Mouse (Mus musculus) CH12.LX (cell line): ENCODE measurements at regions not wholly inside any gene's neighbourhood (a gene's known extent, or its start where the extent isn't known, plus 50 kb on each side); places are given as distances from the start of the nearest gene placed in this dataset.

ENCODE experiments used
- DNase-seq: peaks from one replicate; pipeline ENCODE4 v3.0.0-alpha.2; 2013; ENCODE audit errors: extremely low read depth
- H3K27ac ChIP-seq: 2 replicates; pipeline ENCODE4 v1.5.1; 2012; ENCODE audit warnings: low read depth, mild to moderate bottlenecking, control low read depth, moderate library complexity; ENCODE audit not compliant: insufficient read depth
- H3K27me3 ChIP-seq: replicated peaks from 2 replicates; pipeline ENCODE3; 2012; ENCODE audit warnings: inconsistent platforms
- H3K36me3 ChIP-seq, 2 experiments: replicated peaks in 1 of 2; 2 replicates each; pipeline versions ENCODE3 to v1.6.1; 2012; ENCODE audit warnings: inconsistent platforms in 1 of 2, low read length in 1 of 2, mild to moderate bottlenecking in 1 of 2, mixed read lengths in 1 of 2, moderate library complexity in 1 of 2; ENCODE audit not compliant: control insufficient read depth in 1 of 2, insufficient read depth in 1 of 2
- H3K4me1 ChIP-seq, 2 experiments: 2 replicates each; pipeline ENCODE4 v1.6.1; 2012; ENCODE audit warnings: inconsistent platforms in 1 of 2, moderate library complexity in 1 of 2; ENCODE audit not compliant: insufficient read depth in 2 of 2, control insufficient read depth in 1 of 2
- H3K4me2 ChIP-seq: 2 replicates; pipeline ENCODE4 v1.6.1; 2012; ENCODE audit warnings: low read depth, mild to moderate bottlenecking, control low read depth; ENCODE audit not compliant: poor library complexity, insufficient read depth, severe bottlenecking
- H3K4me3 ChIP-seq, 3 experiments: fragments of 150-350 bp in 1 of 3; sonication (generic) in 1 of 3; replicated peaks in 1 of 3; 2 replicates each; pipeline versions ENCODE3 to v1.5.1; 2011 to 2012; ENCODE audit warnings: low read depth in 2 of 3, low read length in 2 of 3, mild to moderate bottlenecking in 2 of 3, moderate library complexity in 2 of 3, control low read depth in 1 of 3, improper control_type of control experiment in 1 of 3, inconsistent platforms in 1 of 3, mixed read lengths in 1 of 3; ENCODE audit not compliant: poor library complexity in 1 of 3
- H3K79me2 ChIP-seq: replicated peaks from 2 replicates; pipeline ENCODE4 v1.6.1; 2012; ENCODE audit warnings: mild to moderate bottlenecking, moderate library complexity; ENCODE audit not compliant: control insufficient read depth, poor library complexity, insufficient read depth, severe bottlenecking; ENCODE audit errors: extremely low read depth
- H3K9ac ChIP-seq: 2 replicates; pipeline ENCODE4 v1.6.1; 2012; ENCODE audit warnings: low read depth, mild to moderate bottlenecking, control low read depth, moderate library complexity; ENCODE audit not compliant: insufficient read depth
- H3K9me3 ChIP-seq: replicated peaks from 2 replicates; pipeline ENCODE3; 2012; ENCODE audit warnings: low read length, inconsistent platforms, mixed read lengths
- BHLHE40 ChIP-seq: IDR thresholded peaks from 2 replicates; pipeline ENCODE4 v1.6.1; 2011; ENCODE audit warnings: mild to moderate bottlenecking, low read depth, low read length, improper control_type of control experiment
- CHD1 ChIP-seq: IDR thresholded peaks from 2 replicates; pipeline ENCODE4 v1.6.1; 2012; ENCODE audit warnings: low read depth, low read length, improper control_type of control experiment, inconsistent platforms
- CHD2 ChIP-seq: IDR thresholded peaks from 2 replicates; pipeline ENCODE4 v1.6.1; 2011; ENCODE audit warnings: low read length, improper control_type of control experiment
- CTCF ChIP-seq, 2 experiments: IDR thresholded peaks in 1 of 2; conservative IDR thresholded peaks in 1 of 2; 2 replicates each; pipeline ENCODE4 v1.5.1; 2011 to 2012; ENCODE audit warnings: low read depth in 2 of 2, low read length in 2 of 2, improper control_type of control experiment in 1 of 2, inconsistent platforms in 1 of 2, mild to moderate bottlenecking in 1 of 2, moderate library complexity in 1 of 2
- HCFC1 ChIP-seq: IDR thresholded peaks from 2 replicates; pipeline ENCODE4 v1.6.1; 2012; ENCODE audit warnings: low read depth, mild to moderate bottlenecking, inconsistent platforms, low read length, improper control_type of control experiment
- JUN ChIP-seq: IDR thresholded peaks from 2 replicates; pipeline ENCODE4 v1.6.1; 2011; ENCODE audit warnings: low read depth, mild to moderate bottlenecking, low read length, improper control_type of control experiment, moderate library complexity; ENCODE audit not compliant: insufficient read depth
- JUND ChIP-seq: conservative IDR thresholded peaks from 2 replicates; pipeline ENCODE4 v1.6.1; 2011; ENCODE audit warnings: low read depth, low read length, improper control_type of control experiment
- MAFK ChIP-seq: IDR thresholded peaks from 2 replicates; pipeline ENCODE4 v1.6.1; 2011; ENCODE audit warnings: low read length, improper control_type of control experiment; ENCODE audit not compliant: insufficient replicate concordance
- MAX ChIP-seq: IDR thresholded peaks from 2 replicates; pipeline ENCODE4 v1.6.1; 2011; ENCODE audit warnings: low read length, improper control_type of control experiment
- MAZ ChIP-seq: IDR thresholded peaks from 2 replicates; pipeline ENCODE4 v1.6.1; 2012; ENCODE audit warnings: low read depth, mild to moderate bottlenecking, inconsistent platforms, low read length, improper control_type of control experiment, moderate library complexity
- MEF2A ChIP-seq: IDR thresholded peaks from 2 replicates; pipeline ENCODE4 v1.6.1; 2014; ENCODE audit warnings: low read depth, mild to moderate bottlenecking, inconsistent platforms, low read length, improper control_type of control experiment, borderline replicate concordance
- MYC ChIP-seq: IDR thresholded peaks from 2 replicates; pipeline ENCODE4 v1.6.1; 2011; ENCODE audit warnings: low read depth, mild to moderate bottlenecking, improper control_type of control experiment, low read length
- PAX5 ChIP-seq: IDR thresholded peaks from 2 replicates; pipeline ENCODE4 v1.6.1; 2012; ENCODE audit warnings: low read length, inconsistent platforms, mixed read lengths
- SMC3 ChIP-seq: IDR thresholded peaks from 2 replicates; pipeline ENCODE4 v1.6.1; 2011; ENCODE audit warnings: low read depth, low read length, improper control_type of control experiment
- TCF12 ChIP-seq: IDR thresholded peaks from 2 replicates; pipeline ENCODE4 v1.6.1; 2014; ENCODE audit warnings: low read depth, mild to moderate bottlenecking, inconsistent platforms, low read length, improper control_type of control experiment
- UBTF ChIP-seq: IDR thresholded peaks from 2 replicates; pipeline ENCODE4 v1.6.1; 2012; ENCODE audit warnings: low read depth, mild to moderate bottlenecking, inconsistent platforms, low read length, improper control_type of control experiment, moderate library complexity
- ZMIZ1 ChIP-seq: IDR thresholded peaks from 2 replicates; pipeline ENCODE4 v1.6.1; 2012; ENCODE audit warnings: low read depth, mild to moderate bottlenecking, inconsistent platforms, low read length, improper control_type of control experiment
- dilution Hi-C: fragments of 300-500 bp; cut with MboI; formaldehyde crosslinking; loops from 2 replicates; pipeline ENCODE4 v1.14.3; 2020; ENCODE audit warnings: low sequenced_read_pairs; ENCODE audit not compliant: extremely low pct_unique_long_range_greater_than_20kb, extremely low pct_ligation_motif_present
- in situ Hi-C: fragments of 300-500 bp; cut with MboI; formaldehyde crosslinking; loops from 3 replicates; pipeline ENCODE4 v1.14.3; 2019; ENCODE audit warnings: low sequenced_read_pairs, low pct_ligation_motif_present, low pct_unique_long_range_greater_than_20kb, mixed read lengths

- in situ Hi-C loops, result no loop called here
- TF ChIP-seq MEF2A, result no peak
- TF ChIP-seq MYC, result no peak
- no peak for TF ChIP-seq HCFC1
- TF ChIP-seq BHLHE40, result no peak
- TF ChIP-seq MAZ, result no peak
- TF ChIP-seq CTCF (conservative IDR thresholded peaks at IDR 0.05 in 1 of 2, IDR thresholded peaks at IDR 0.05 in 1 of 2; ENCODE audit: low read depth in 2 of 2, low read length in 2 of 2), result no peak
- no peak for TF ChIP-seq MAFK
- H3K4me3 ChIP-seq, result no peak overlapping the region
- H3K27me3 ChIP-seq, result no peaks in the 10 kb centered on the region
- dilution Hi-C loops, result no loop called here
- H3K9me3 ChIP-seq, result no peaks in the 10 kb centered on the region
- H3K79me2 ChIP-seq, result no peaks in the 10 kb centered on the region
- no peaks in the 10 kb centered on the region for H3K36me3 ChIP-seq
- no peak overlapping the region for H3K4me2 ChIP-seq
- H3K9ac ChIP-seq, result no peak overlapping the region
- no peak for DNase-seq
- H3K27ac ChIP-seq, result no peak overlapping the region
- H3K4me1 ChIP-seq, result peaks cover 0 to 10% of the 10 kb centered on the region in 2 experiments; a peak in 3 of 4 replicates
Measured at GRCm38 (mm10) chr19:32881443-32881842, 124.1 kb downstream of the Pten start.

GRCm38 (mm10) chr19:32884279-32884678, 127.0 kb downstream of the Pten start:
- in situ Hi-C loops, result no loop called here
- Histone ChIP-seq H3K36me3 (no peaks in the 10 kb centered on the region), H3K4me1 (peaks cover 5 to 25% of the 10 kb centered on the region in 2 experiments; a peak in 3 of 4 replicates), H3K9me3 (no peaks in the 10 kb centered on the region), H3K4me2 (no peak overlapping the region), H3K4me3 (no peak overlapping the region), H3K27me3 (no peaks in the 10 kb centered on the region), H3K9ac (no peak overlapping the region), H3K27ac (no peak overlapping the region), H3K79me2 (no peaks in the 10 kb centered on the region)
- no peak for TF ChIP-seq MAFK
- no peak for TF ChIP-seq JUND
- TF ChIP-seq CHD1, result no peak
- TF ChIP-seq UBTF, result no peak
- no peak for TF ChIP-seq TCF12
- TF ChIP-seq SMC3, result no peak
- no peak for TF ChIP-seq ZMIZ1
- no peak for TF ChIP-seq MAX
- no peak for DNase-seq
- dilution Hi-C loops, result no loop called here

- no peaks in the 10 kb centered on the region for H3K9me3 ChIP-seq
- TF ChIP-seq HCFC1 (no peak), CHD2 (no peak), SMC3 (no peak), PAX5 (no peak), JUN (no peak)
- H3K4me2 ChIP-seq, result no peak overlapping the region
- H3K9ac ChIP-seq, result no peak overlapping the region
- no peak overlapping the region for H3K4me3 ChIP-seq
- no peaks in the 10 kb centered on the region for H3K27me3 ChIP-seq
- DNase-seq, result no peak
- peaks cover 5 to 25% of the 10 kb centered on the region in 2 experiments; a peak in 3 of 4 replicates for H3K4me1 ChIP-seq
- no peaks in the 10 kb centered on the region for H3K36me3 ChIP-seq
- in situ Hi-C loops, result no loop called here
- H3K27ac ChIP-seq, result no peak overlapping the region
- no peaks in the 10 kb centered on the region for H3K79me2 ChIP-seq
- dilution Hi-C loops, result no loop called here
Measured at GRCm38 (mm10) chr19:32885481-32886131, 128.3 kb downstream of the Pten start.
